Mouse (Mus musculus): ENCODE results near the gene Spdye4b. TPM values are rescaled to one million over a fixed set of nuclear protein-coding genes. Genes with fewer than 3 reads are reported as not detected.

The Spdye4b gene
- polyA plus RNA-seq (2017; shearing (Covaris generic)), result not detected

GRCm38 (mm10) chr5:143180255-143181076 lies at the start of gene Spdye4b, which contains the start of gene Rbak:
Gene Spdye4b, plus strand, starts transcription at chr5:143181017.
Gene Rbak, minus strand, starts transcription at chr5:143180775.

GRCm38 (mm10) chr5:143147481-143147880 lies 33.3 kb upstream of the Spdye4b start, which contains the start of gene Olfr718-ps1:
Gene Olfr718-ps1, minus strand, starts transcription at chr5:143147581.

DNA sequence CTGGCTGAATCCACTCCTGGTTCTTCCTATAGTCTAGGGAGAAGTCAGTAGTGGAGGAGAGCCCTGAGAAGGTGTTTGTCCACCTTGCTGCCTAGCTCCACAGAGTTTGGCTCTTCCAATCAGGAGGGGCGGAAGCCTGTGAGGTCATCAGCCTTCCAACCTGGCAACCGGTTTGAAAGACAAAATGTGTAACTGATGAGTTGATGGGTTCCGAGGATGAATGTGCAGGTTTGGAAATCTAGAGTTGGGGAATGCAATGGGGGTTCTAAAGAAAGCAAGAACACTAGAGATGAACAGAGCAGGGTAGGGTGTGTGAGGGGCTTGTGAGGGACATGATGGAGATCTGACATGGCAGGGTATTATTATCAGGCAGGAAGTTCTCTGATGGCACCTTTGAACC lies 46.0 kb downstream of the Spdye4b start, which contains the start of gene Spdye4a:
TSS of gene Spdye4a (minus strand) at position 101 of the 400 bp plus-strand sequence.

GRCm38 (mm10) chr5:143235028-143235693 lies 54.3 kb downstream of the Spdye4b start, which contains the start of gene Zfp12:
Gene Zfp12, plus strand, starts transcription at chr5:143235163.

Other genes with a start within 250 kb of the Spdye4b start
- gene Fscn1, start 220.7 kb upstream of the Spdye4b start, polyA plus RNA-seq (2017; shearing (Covaris generic)), result 0.37 TPM
- 47.3 TPM for gene Rnf216, start 68.0 kb upstream of the Spdye4b start, polyA plus RNA-seq (2017; shearing (Covaris generic))
- not detected for gene Olfr718-ps1, start 33.4 kb upstream of the Spdye4b start, polyA plus RNA-seq (2017; shearing (Covaris generic))
- gene Rbak, start 242 bp upstream of the Spdye4b start, polyA plus RNA-seq (2017; shearing (Covaris generic)), result 8.1 TPM
- not detected for gene Spdye4a, start 45.9 kb downstream of the Spdye4b start, polyA plus RNA-seq (2017; shearing (Covaris generic))
- 16.7 TPM for gene Zfp12, start 54.1 kb downstream of the Spdye4b start, polyA plus RNA-seq (2017; shearing (Covaris generic))
- gene Zfp316, start 89.0 kb downstream of the Spdye4b start, polyA plus RNA-seq (2017; shearing (Covaris generic)), result 1.7 TPM
- gene Zfp853, start 112.6 kb downstream of the Spdye4b start, polyA plus RNA-seq (2017; shearing (Covaris generic)), result not detected
- 41.4 TPM for gene E130309D02Rik, start 134.3 kb downstream of the Spdye4b start, polyA plus RNA-seq (2017; shearing (Covaris generic))
- 53.2 TPM for gene Zdhhc4, start 148.2 kb downstream of the Spdye4b start, polyA plus RNA-seq (2017; shearing (Covaris generic))
- not detected for gene Grid2ip, start 176.3 kb downstream of the Spdye4b start, polyA plus RNA-seq (2017; shearing (Covaris generic))
- 28.6 TPM for gene Kdelr2, start 222.8 kb downstream of the Spdye4b start, polyA plus RNA-seq (2017; shearing (Covaris generic))

All from effector memory CD4-positive, alpha-beta T cell, adult 5 months (primary cell).